Mouse (Mus musculus): ENCODE measurements at regions not wholly inside any gene's neighbourhood (a gene's known extent, or its start where the extent isn't known, plus 50 kb on each side); places are given as distances from the start of the nearest gene placed in this dataset.
"Not testable (repeated sequence)": the region's sequence is repeated elsewhere in the genome, so short reads cannot be mapped to it uniquely, and the experiment has no call there.

DNA sequence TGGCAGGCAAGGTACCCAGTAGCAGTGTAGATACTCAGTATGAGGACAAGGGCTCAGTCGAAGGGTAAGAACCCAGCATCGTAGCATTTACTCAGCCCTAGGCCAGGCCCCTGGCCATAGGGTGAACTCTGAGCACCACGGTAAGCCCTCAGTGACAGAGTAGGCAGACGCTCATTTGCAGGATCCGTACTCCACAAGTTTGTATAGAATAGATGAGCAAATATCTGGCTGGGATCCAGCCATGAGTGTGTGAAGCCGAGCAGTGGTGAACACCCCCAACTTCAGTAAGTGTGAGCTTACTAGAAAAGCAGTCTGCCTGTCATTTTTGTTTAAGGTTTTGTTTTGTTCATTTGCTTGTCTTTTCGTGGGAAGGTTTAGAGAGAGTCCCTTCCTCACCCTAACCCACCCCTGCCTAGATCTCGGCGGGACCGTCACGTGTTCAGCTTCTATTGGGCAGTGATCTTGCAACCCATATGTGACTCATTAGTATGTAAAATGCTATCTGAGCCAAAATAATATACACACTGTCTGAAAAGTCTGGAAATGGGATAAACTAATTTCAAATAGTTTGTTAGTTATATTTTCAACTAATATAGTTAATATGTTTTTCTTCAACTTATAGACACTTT, 76.3 kb downstream of the Gm5447 start:
- no peak for DNase-seq (ENCODE audit: low spot score)

DNA sequence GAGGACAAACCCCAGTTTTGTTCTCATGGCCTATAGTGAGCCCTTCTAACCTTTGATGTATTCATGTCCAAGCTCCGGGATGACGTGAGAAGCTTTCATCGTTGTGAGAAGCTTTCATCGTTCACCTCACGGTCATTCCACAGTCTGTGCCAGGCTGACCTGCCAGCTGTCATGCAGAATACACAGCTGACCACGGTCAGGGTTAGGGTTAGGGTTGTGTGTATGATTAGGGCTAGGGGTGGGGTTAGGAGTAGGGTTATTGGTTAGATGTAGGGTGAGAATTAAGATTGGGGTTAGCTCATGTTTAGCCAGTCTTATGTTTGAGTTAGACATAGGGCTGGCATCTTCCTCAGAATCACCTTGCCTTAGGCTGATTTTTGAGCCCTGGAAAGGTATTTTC, 77.6 kb downstream of the Gm5447 start:
- not testable (repeated sequence) for DNase-seq (ENCODE audit: low spot score)

GRCm38 (mm10) chr13:31054356-31054755, 80.4 kb downstream of the Gm5447 start:
- DNase-seq (ENCODE audit: low spot score), result no peak

DNA sequence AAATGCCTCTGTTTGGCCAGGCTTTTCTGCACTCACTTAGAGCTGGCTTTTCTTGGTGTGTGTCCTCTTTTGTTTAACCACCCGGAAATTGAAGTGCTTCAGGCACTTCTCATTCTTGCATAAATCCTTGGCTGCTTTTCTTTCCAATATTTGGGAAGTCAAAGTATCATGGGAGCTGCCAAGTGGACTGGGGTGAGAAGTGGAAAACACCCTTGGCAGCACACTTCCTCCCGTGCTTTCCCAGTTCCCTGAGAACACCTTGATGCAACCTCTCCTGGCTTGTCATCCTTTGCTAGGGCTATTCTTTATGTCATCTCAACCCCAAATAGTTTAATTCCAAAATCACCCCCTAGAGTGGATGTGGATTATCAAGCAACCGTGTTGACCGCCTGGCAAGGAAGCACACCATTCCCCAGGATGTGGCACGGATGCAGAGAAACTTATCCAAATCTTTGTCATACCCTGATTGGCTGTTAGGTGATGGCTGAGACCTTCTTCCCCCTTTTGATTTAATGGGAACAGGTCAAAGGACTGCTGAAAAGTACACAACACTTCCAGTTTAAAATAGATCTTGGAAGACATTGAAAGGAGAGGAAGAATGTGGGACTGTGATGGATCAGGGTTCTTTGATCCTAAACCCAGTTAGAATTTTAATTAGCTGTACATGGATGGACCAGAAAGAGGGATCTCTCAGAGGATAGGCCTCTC, 81.5 kb downstream of the Gm5447 start:
- DNase-seq (ENCODE audit: low spot score), result no peak

GRCm38 (mm10) chr13:31056154-31056871, 82.3 kb downstream of the Gm5447 start:
- no peak for DNase-seq (ENCODE audit: low spot score)

DNA sequence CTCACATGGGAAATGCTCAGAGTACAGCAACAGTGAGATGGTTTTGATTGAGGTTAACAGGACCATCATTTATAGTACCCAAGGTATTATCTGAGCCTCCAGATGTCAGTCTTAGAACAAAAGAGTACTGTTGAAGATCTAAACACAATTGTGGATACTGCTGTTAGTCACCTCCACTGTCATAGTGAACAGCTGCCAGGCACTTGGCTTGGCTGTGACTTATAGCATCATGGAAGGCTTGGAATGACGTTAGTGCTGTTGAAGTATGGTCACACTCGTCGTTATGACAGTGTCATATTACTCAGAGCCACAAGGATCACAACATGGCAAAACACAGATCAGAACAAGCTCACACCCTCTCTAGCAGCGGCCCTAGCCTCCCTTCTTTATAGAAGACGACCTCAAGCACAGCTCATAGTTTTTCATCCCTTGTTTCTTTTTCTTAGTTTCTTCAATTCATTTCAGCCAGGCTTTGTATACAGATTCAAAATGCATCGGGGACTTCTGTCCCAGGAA, 87.0 kb downstream of the Gm5447 start:
- DNase-seq (ENCODE audit: low spot score), result no peak

DNA sequence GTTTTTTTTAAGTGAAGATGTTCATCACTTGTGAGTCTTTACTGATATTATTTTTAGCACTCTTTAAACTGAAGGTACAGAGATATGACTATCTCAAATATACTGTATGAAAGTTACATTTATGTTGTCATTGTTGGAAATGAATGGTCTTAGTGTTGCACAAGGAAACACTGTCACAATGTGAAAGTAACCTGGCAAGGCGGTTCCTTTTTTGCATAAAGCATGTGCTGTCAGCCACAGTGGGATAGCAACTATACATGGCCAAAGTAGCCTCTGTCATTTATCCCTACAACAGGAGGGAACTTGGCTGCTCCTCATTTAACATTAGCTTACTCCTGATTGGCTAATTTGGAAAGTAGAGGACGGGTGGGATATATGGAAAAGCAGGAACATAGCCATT, 94.3 kb downstream of the Gm5447 start:
- DNase-seq (ENCODE audit: low spot score), result no peak

DNA sequence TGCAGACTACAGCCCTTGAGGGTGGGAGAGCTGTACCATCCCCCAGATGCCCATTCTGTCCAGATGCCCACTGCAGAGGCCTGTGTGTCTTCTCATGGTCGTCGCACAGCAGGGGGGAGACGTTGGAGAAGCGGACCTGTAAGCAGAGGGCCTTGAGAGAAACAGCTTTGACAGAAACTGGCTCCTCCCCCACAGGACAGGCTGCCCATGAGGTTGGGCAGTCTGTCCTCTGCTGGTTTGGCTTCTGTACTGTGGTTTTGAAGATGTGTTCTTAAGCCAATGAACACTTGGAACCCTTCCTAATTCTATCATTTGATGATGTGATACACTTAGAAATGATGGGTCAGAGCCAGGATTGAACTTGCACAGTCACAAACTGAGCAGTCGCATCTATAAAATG, 102.5 kb downstream of the Gm5447 start:
- DNase-seq (ENCODE audit: low spot score), result no peak

- DNase-seq (ENCODE audit: low spot score), result no peak
Measured at GRCm38 (mm10) chr13:31078751-31079150, 104.7 kb downstream of the Gm5447 start.

DNA sequence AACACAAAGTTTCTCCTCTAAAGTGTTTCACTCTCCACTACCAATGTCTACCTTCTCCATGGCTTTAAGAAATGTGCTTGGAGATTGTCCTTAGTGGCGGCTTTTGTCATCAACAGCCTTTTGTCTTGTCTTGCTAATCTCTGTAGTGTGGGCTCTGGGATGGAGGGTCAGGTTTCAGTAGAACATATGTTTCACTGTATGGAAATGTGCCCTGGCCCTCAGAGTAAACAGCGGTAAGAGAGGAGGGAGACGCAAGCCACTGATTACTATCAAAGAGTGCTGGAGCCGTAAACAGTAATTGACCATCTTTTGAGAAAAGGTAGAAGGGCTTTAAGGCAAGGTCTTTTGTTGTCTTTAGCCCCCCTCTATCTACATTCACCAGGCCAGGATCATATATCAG, 106.2 kb downstream of the Gm5447 start:
- DNase-seq (ENCODE audit: low spot score), result no peak

DNA sequence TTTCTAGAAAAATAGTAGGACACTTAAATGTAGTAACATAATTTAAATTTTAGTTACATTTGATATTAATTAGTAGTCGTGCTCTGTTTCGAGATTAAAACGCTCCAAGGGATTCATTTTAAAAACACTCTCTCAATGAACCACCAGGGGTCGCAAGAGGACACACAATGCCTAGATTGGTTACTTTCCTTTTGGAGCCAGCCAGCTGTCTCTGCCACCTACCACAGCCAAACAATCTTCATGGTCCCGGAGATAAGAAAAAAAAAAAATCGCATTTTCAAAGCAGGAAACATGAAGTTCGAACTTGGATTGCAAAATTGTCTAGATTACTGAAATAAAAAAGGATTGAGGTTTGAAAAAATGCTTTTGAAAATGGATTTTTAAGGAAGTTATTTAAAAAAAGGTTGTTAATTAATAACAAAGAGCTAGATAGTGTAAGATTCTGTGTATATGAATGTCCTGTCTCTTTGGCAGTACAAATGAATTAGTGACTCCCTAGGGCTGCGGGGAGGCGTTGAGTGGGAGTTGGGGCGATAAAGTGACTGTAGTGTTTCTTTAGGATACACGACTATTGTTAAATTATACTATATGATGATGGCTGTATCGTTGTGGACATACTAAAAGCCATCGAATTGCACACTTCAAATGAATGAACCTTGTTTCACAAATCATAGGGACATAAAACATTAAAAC, 108.6 kb downstream of the Gm5447 start:
- DNase-seq (ENCODE audit: low spot score), result peak; percentile 69

DNA sequence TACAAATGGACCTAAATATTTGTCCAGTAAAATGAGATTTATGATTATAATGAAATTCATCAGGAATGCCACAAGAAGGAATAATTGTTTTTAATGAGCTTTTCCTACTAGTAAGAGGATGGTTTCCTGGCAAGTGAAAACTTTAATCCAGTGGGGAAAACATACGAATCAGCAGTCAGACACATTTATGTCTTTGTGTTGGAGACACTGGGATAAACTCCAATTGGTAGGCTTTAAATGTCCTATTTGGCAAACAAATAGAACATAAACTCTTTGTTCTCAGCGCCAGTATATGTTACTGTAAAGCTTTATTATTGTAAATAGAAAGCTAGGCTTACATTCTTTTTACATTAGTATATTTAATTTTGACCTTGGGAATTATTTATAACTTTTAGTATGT, 127.0 kb downstream of the Gm5447 start:
- no peak for DNase-seq (ENCODE audit: low spot score)

DNA sequence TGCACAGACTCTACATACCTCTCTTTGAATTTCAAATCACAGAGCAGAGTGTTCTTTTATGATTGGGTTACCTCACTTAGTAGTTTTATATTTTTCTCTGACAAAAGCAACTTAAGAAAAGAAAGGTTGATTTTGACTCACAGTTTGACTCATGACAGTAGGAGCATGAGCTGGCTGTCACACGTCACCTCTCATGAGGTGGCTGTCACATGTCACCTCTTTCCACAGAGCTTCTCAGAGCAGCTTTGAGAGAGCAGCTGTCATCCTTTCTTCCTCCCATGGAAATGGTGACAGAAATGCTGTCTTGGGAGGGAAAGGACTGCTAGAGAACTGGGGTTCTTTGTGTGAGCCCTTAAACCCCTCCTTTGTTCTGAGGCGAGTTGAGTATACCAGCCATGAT, 133.4 kb downstream of the Gm5447 start:
- no peak for DNase-seq (ENCODE audit: low spot score)

GRCm38 (mm10) chr13:31109231-31109630, 135.2 kb downstream of the Gm5447 start:
- no peak for DNase-seq (ENCODE audit: low spot score)

- DNase-seq (ENCODE audit: low spot score), result no peak
Measured at GRCm38 (mm10) chr13:31122689-31123088, 148.7 kb downstream of the Gm5447 start.

DNA sequence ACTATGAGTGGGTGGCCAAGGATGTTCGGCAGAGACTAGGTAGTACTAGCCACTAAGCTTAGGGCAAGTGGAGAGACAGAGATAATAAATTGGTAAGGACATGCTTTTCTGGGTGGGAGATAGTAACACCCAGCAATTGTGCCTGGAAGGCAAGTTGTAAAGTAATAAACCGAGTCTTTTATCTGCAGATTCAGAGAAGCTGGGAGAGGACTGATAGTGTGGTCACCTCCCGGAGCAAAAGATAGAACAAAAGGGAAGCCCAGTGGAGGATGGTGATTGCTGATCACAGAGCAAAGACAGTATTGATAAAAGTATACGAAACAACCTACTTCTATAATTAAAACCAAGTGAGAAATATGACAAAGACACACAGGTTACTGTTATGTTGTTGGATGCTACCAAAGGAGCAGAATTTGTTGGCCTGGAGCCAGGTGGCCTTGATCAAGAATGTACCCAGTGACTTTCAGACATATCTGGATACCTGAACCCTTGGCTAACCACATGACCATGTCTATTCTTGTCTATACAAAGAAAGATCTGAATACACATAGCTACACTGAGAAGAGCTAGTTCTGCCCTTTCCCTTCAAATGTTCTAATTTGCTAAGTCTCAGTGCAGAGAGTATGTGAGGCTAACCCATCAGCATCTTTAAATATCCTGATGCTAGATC, 150.7 kb downstream of the Gm5447 start:
- DNase-seq (ENCODE audit: low spot score), result no peak

DNA sequence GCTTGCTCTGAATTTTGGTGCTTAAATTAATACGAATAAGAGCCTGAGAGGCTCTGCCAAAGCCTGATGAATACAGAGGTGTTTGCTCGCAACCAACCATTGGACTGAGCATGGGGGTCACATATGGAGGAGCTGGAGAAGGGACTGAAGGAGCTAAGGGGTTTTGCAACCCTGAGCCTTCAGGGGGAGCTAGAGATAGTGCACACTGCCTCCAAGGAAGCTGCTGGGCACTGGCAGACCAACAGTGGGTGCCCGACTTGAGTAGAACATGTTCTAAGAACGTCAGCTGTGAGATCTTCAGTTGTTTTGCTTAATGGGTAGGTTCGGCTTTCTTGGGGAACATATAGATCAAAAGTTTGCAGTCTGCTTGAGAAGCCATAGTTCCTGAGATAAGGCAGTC, 158.5 kb downstream of the Gm5447 start:
- DNase-seq (ENCODE audit: low spot score), result no peak

DNA sequence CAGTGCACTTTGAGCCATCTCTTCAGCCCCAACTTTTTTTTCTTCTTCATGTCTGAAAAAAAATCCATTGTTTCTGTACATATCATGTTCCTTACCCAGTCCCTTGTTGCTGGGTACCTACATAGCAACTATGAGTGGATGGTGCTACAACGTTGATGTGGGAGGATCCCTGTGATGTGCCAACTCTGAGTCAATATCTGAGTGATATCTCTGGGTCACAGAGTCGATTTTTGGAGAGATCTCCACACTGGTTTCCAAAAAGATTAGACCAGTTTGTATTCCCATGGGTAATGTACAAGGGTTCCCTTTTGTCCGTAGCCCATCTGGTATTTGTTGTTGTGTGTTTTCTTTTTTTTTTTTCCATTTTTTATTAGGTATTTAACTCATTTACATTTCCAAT, 165.7 kb downstream of the Gm5447 start:
- DNase-seq (ENCODE audit: low spot score), result no peak

- no peak for DNase-seq (ENCODE audit: low spot score)
Measured at GRCm38 (mm10) chr13:31147323-31147722, 173.3 kb downstream of the Gm5447 start.

GRCm38 (mm10) chr13:31154066-31154465, 180.1 kb downstream of the Gm5447 start:
- DNase-seq (ENCODE audit: low spot score), result no peak

- DNase-seq (ENCODE audit: low spot score), result no peak
Measured at GRCm38 (mm10) chr13:31163878-31164495, 190.0 kb downstream of the Gm5447 start.
